Mouse (Mus musculus): Measurements from ENCODE around the gene Spag6. TPM values are rescaled to one million over a fixed set of nuclear protein-coding genes. Genes with fewer than 3 reads are reported as not detected.

Spag6 gene
- polyA plus RNA-seq, 2 experiments, result not detected

- TF ChIP-seq CTCF (IDR thresholded peaks at IDR 0.05; ENCODE audit: low read depth), result no peak
- TF ChIP-seq EP300 (IDR thresholded peaks at IDR 0.05; ENCODE audit: low read depth), result no peak
- H3K4me1 ChIP-seq (replicated peaks; ENCODE audit: control insufficient read depth in 2 of 2, insufficient read depth in 2 of 2, low read length in 1 of 2), result peaks cover 3 to 6% of the 10 kb centered on the region in 2 experiments; a peak in 2 of 4 replicates
- peak within 1 kb of the TSS; percentile 5 for H3K27ac ChIP-seq
- H3K9ac ChIP-seq (replicated peaks), result peak within 1 kb of the TSS; percentile 91
- under 1% methylated on average over 89 of the region's 91 CpGs for WGBS (ENCODE audit: insufficient replicate concordance)
- H3K4me3 ChIP-seq (ENCODE audit: insufficient read depth in 1 of 2, low read depth in 2 of 2, low read length in 2 of 2), result peak within 1 kb of the TSS; percentile 76 to 86
- H3K9me3 ChIP-seq (ENCODE audit: control insufficient read depth, low read length), result no peaks in the 10 kb centered on the region
- H3K27me3 ChIP-seq (ENCODE audit: control insufficient read depth, insufficient read depth, low read length), result peaks cover 27% of the 10 kb centered on the region
- no peaks in the 10 kb centered on the region for H3K36me3 ChIP-seq (replicated peaks; ENCODE audit: control insufficient read depth, insufficient read depth, low read depth)
- H3K4me2 ChIP-seq (ENCODE audit: low read depth), result peak within 1 kb of the TSS; percentile 94
- peak; percentile 66 to 71 (median 71) for DNase-seq (ENCODE audit: low read depth in 3 of 3, low spot score in 3 of 3)
- peak; percentile 84 for ATAC-seq (ENCODE audit: insufficient read depth)
Measured at GRCm38 (mm10) chr2:18672133-18672765, 21.6 kb upstream of the Spag6 start, which contains the start of gene Commd3. Gene Commd3 (plus strand): TSS chr2:18672384.

GRCm38 (mm10) chr2:18672766-18673164 is 21.1 kb upstream of the Spag6 start:
- DNase-seq (ENCODE audit: low read depth in 3 of 3, low spot score in 3 of 3) (no peak), ATAC-seq (ENCODE audit: insufficient read depth) (no peak)
- Histone ChIP-seq H3K4me2 (ENCODE audit: low read depth) (peak overlapping the region; percentile 94), H3K27me3 (ENCODE audit: control insufficient read depth, insufficient read depth, low read length) (peaks cover 33% of the 10 kb centered on the region), H3K9me3 (ENCODE audit: control insufficient read depth, low read length) (no peaks in the 10 kb centered on the region), H3K4me1 (replicated peaks; ENCODE audit: control insufficient read depth in 2 of 2, insufficient read depth in 2 of 2, low read length in 1 of 2) (peaks cover 3 to 6% of the 10 kb centered on the region in 2 experiments; a peak in 2 of 4 replicates), H3K9ac (replicated peaks) (peak overlapping the region; percentile 91), H3K4me3 (ENCODE audit: insufficient read depth in 1 of 2, low read depth in 2 of 2, low read length in 2 of 2) (peak overlapping the region; percentile 76 to 86), H3K27ac (peak overlapping the region; percentile 5), H3K36me3 (replicated peaks; ENCODE audit: control insufficient read depth, insufficient read depth, low read depth) (no peaks in the 10 kb centered on the region)
- WGBS (ENCODE audit: insufficient replicate concordance), result 1% methylated on average over 11 of the region's 11 CpGs
- no peak for TF ChIP-seq EP300 (IDR thresholded peaks at IDR 0.05; ENCODE audit: low read depth)
- no peak for TF ChIP-seq CTCF (IDR thresholded peaks at IDR 0.05; ENCODE audit: low read depth)

GRCm38 (mm10) chr2:18673766-18674165 is 20.1 kb upstream of the Spag6 start:
- H3K4me2 ChIP-seq (ENCODE audit: low read depth), result no peak overlapping the region
- ATAC-seq (ENCODE audit: insufficient read depth), result no peak
- WGBS (ENCODE audit: insufficient replicate concordance), result 63% methylated on average over 4 of the region's 4 CpGs

GRCm38 (mm10) chr2:18674193-18674902 is 19.5 kb upstream of the Spag6 start:
- no peak for TF ChIP-seq CTCF (IDR thresholded peaks at IDR 0.05; ENCODE audit: low read depth)
- TF ChIP-seq EP300 (IDR thresholded peaks at IDR 0.05; ENCODE audit: low read depth), result no peak
- H3K9ac ChIP-seq (replicated peaks), result no peak overlapping the region
- H3K27ac ChIP-seq, result no peak overlapping the region
- DNase-seq (ENCODE audit: low read depth in 3 of 3, low spot score in 3 of 3), result no peak
- H3K4me3 ChIP-seq (ENCODE audit: insufficient read depth in 1 of 2, low read depth in 2 of 2, low read length in 2 of 2), result no peak overlapping the region
- WGBS (ENCODE audit: insufficient replicate concordance), result 53% methylated on average over 4 of the region's 4 CpGs
- H3K27me3 ChIP-seq (ENCODE audit: control insufficient read depth, insufficient read depth, low read length), result peaks cover 46% of the 10 kb centered on the region
- H3K4me1 ChIP-seq (replicated peaks; ENCODE audit: control insufficient read depth in 2 of 2, insufficient read depth in 2 of 2, low read length in 1 of 2), result peaks cover 3 to 6% of the 10 kb centered on the region in 2 experiments; a peak in 2 of 4 replicates
- H3K36me3 ChIP-seq (replicated peaks; ENCODE audit: control insufficient read depth, insufficient read depth, low read depth), result no peaks in the 10 kb centered on the region
- no peak overlapping the region for H3K4me2 ChIP-seq (ENCODE audit: low read depth)
- no peaks in the 10 kb centered on the region for H3K9me3 ChIP-seq (ENCODE audit: control insufficient read depth, low read length)
- ATAC-seq (ENCODE audit: insufficient read depth), result no peak

More at GRCm38 (mm10) chr2:18673766-18674165, 20.1 kb upstream of the Spag6 start:
- no peak for DNase-seq (ENCODE audit: low read depth in 3 of 3, low spot score in 3 of 3)
- no peak overlapping the region for H3K9ac ChIP-seq (replicated peaks)
- TF ChIP-seq CTCF (IDR thresholded peaks at IDR 0.05; ENCODE audit: low read depth), result no peak
- no peak for TF ChIP-seq EP300 (IDR thresholded peaks at IDR 0.05; ENCODE audit: low read depth)
- no peaks in the 10 kb centered on the region for H3K36me3 ChIP-seq (replicated peaks; ENCODE audit: control insufficient read depth, insufficient read depth, low read depth)
- peaks cover 42% of the 10 kb centered on the region for H3K27me3 ChIP-seq (ENCODE audit: control insufficient read depth, insufficient read depth, low read length)
- peaks cover 3 to 6% of the 10 kb centered on the region in 2 experiments; a peak in 2 of 4 replicates for H3K4me1 ChIP-seq (replicated peaks; ENCODE audit: control insufficient read depth in 2 of 2, insufficient read depth in 2 of 2, low read length in 1 of 2)
- no peak overlapping the region for H3K4me3 ChIP-seq (ENCODE audit: insufficient read depth in 1 of 2, low read depth in 2 of 2, low read length in 2 of 2)
- no peaks in the 10 kb centered on the region for H3K9me3 ChIP-seq (ENCODE audit: control insufficient read depth, low read length)
- no peak overlapping the region for H3K27ac ChIP-seq

Data from liver, embryonic 14.5 days (tissue).